Mouse (Mus musculus): ENCODE measurements around the gene Nxf1. TPM values are rescaled to one million over a fixed set of nuclear protein-coding genes. Genes with fewer than 3 reads are reported as not detected.

The Nxf1 gene
- polyA plus RNA-seq, 1 experiment from 2014 or later: 114 TPM

- WGBS: 76% methylated on average over 3 of the region's 3 CpGs
- H3K36me3 ChIP-seq (ENCODE audit: insufficient read depth, low read length): peaks cover 9% of the 10 kb centered on the region; the same call in 1 of the 2 replicates
- TF ChIP-seq CTCF (IDR thresholded peaks at IDR 0.05; ENCODE audit: low read depth): no peak
- H3K27me3 ChIP-seq (ENCODE audit: insufficient read depth, low read length): no peaks in the 10 kb centered on the region
- H3K4me1 ChIP-seq (replicated peaks; ENCODE audit: insufficient read depth, low read length): no peaks in the 10 kb centered on the region
- ATAC-seq (replicated peaks; ENCODE audit: low FRiP score, low read depth): no peak
- H3K4me3 ChIP-seq (replicated peaks; ENCODE audit: low read depth, low read length): no peak overlapping the region
- H3K27ac ChIP-seq: no peak overlapping the region
- no peak overlapping the region for H3K9ac ChIP-seq (ENCODE audit: low read depth, low read length)
- H3K4me2 ChIP-seq (ENCODE audit: low read length): no peak overlapping the region
- no peaks in the 10 kb centered on the region for H3K9me3 ChIP-seq (replicated peaks; ENCODE audit: low read length)
- DNase-seq (ENCODE audit: low spot score): no peak
Observed at GRCm38 (mm10) chr19:8734334-8734733, 22.5 kb upstream of the Nxf1 start.

GRCm38 (mm10) chr19:8735389-8736159, 21.3 kb upstream of the Nxf1 start, which contains the start of gene Wdr74:
Gene Wdr74 (plus strand): TSS chr19:8735827.
- H3K9me3 ChIP-seq (replicated peaks; ENCODE audit: low read length): no peaks in the 10 kb centered on the region
- H3K27me3 ChIP-seq (ENCODE audit: insufficient read depth, low read length): no peaks in the 10 kb centered on the region
- ATAC-seq (replicated peaks; ENCODE audit: low FRiP score, low read depth): peak; percentile 89
- peak; percentile 90 for DNase-seq (ENCODE audit: low spot score)
- peak within 1 kb of the TSS; percentile 88 for H3K4me3 ChIP-seq (replicated peaks; ENCODE audit: low read depth, low read length)
- H3K27ac ChIP-seq: peak within 1 kb of the TSS; percentile 26
- H3K36me3 ChIP-seq (ENCODE audit: insufficient read depth, low read length): peaks cover 15% of the 10 kb centered on the region
- TF ChIP-seq CTCF (IDR thresholded peaks at IDR 0.05; ENCODE audit: low read depth): no peak
- H3K4me1 ChIP-seq (replicated peaks; ENCODE audit: insufficient read depth, low read length): peaks cover 3% of the 10 kb centered on the region; the same call in 1 of the 2 replicates
- WGBS: under 1% methylated on average over 27 of the region's 32 CpGs
- H3K4me2 ChIP-seq (ENCODE audit: low read length): peak within 1 kb of the TSS; percentile 91
- H3K9ac ChIP-seq (ENCODE audit: low read depth, low read length): peak within 1 kb of the TSS; percentile 77

GRCm38 (mm10) chr19:8736160-8736467, 20.8 kb upstream of the Nxf1 start:
- H3K27me3 ChIP-seq (ENCODE audit: insufficient read depth, low read length): no peaks in the 10 kb centered on the region
- TF ChIP-seq CTCF (IDR thresholded peaks at IDR 0.05; ENCODE audit: low read depth): no peak
- WGBS: 4% methylated on average over 11 of the region's 11 CpGs
- peaks cover 7% of the 10 kb centered on the region; the same call in 1 of the 2 replicates for H3K4me1 ChIP-seq (replicated peaks; ENCODE audit: insufficient read depth, low read length)
- peak overlapping the region; percentile 26 for H3K27ac ChIP-seq
- H3K4me3 ChIP-seq (replicated peaks; ENCODE audit: low read depth, low read length): peak overlapping the region; percentile 88
- no peak for DNase-seq (ENCODE audit: low spot score)
- peak overlapping the region; percentile 91 for H3K4me2 ChIP-seq (ENCODE audit: low read length)
- H3K9me3 ChIP-seq (replicated peaks; ENCODE audit: low read length): no peaks in the 10 kb centered on the region
- ATAC-seq (replicated peaks; ENCODE audit: low FRiP score, low read depth): peak; percentile 4; the same call in 1 of the 2 replicates
- H3K36me3 ChIP-seq (ENCODE audit: insufficient read depth, low read length): peaks cover 15% of the 10 kb centered on the region
- H3K9ac ChIP-seq (ENCODE audit: low read depth, low read length): peak overlapping the region; percentile 77

- WGBS: 91% methylated on average over 7 of the region's 7 CpGs
- no peak for TF ChIP-seq CTCF (IDR thresholded peaks at IDR 0.05; ENCODE audit: low read depth)
- H3K27me3 ChIP-seq (ENCODE audit: insufficient read depth, low read length): no peaks in the 10 kb centered on the region
Observed at GRCm38 (mm10) chr19:8738911-8739310, 18.0 kb upstream of the Nxf1 start.

GRCm38 (mm10) chr19:8739646-8740045, 17.2 kb upstream of the Nxf1 start:
- H3K36me3 ChIP-seq (ENCODE audit: insufficient read depth, low read length): peaks cover 18% of the 10 kb centered on the region
- no peak overlapping the region for H3K4me2 ChIP-seq (ENCODE audit: low read length)
- H3K27me3 ChIP-seq (ENCODE audit: insufficient read depth, low read length): no peaks in the 10 kb centered on the region
- H3K9ac ChIP-seq (ENCODE audit: low read depth, low read length): no peak overlapping the region
- peaks cover 12% of the 10 kb centered on the region; the same call in 1 of the 2 replicates for H3K4me1 ChIP-seq (replicated peaks; ENCODE audit: insufficient read depth, low read length)
- WGBS: 93% methylated on average over 6 of the region's 6 CpGs
- no peaks in the 10 kb centered on the region for H3K9me3 ChIP-seq (replicated peaks; ENCODE audit: low read length)
- DNase-seq (ENCODE audit: low spot score) (no peak), ATAC-seq (replicated peaks; ENCODE audit: low FRiP score, low read depth) (no peak)
- no peak overlapping the region for H3K4me3 ChIP-seq (replicated peaks; ENCODE audit: low read depth, low read length)
- H3K27ac ChIP-seq: no peak overlapping the region
- no peak for TF ChIP-seq CTCF (IDR thresholded peaks at IDR 0.05; ENCODE audit: low read depth)

More at GRCm38 (mm10) chr19:8738911-8739310, 18.0 kb upstream of the Nxf1 start:
- no peak overlapping the region for H3K4me3 ChIP-seq (replicated peaks; ENCODE audit: low read depth, low read length)
- DNase-seq (ENCODE audit: low spot score) (no peak), ATAC-seq (replicated peaks; ENCODE audit: low FRiP score, low read depth) (no peak)
- H3K36me3 ChIP-seq (ENCODE audit: insufficient read depth, low read length): peaks cover 18% of the 10 kb centered on the region
- H3K4me2 ChIP-seq (ENCODE audit: low read length): no peak overlapping the region
- H3K27ac ChIP-seq: no peak overlapping the region
- H3K4me1 ChIP-seq (replicated peaks; ENCODE audit: insufficient read depth, low read length): peaks cover 12% of the 10 kb centered on the region; the same call in 1 of the 2 replicates
- no peaks in the 10 kb centered on the region for H3K9me3 ChIP-seq (replicated peaks; ENCODE audit: low read length)
- no peak overlapping the region for H3K9ac ChIP-seq (ENCODE audit: low read depth, low read length)

GRCm38 (mm10) chr19:8740603-8741002, 16.3 kb upstream of the Nxf1 start, which contains the start of gene 1700092M07Rik:
Gene 1700092M07Rik (plus strand): TSS chr19:8740718.
- ATAC-seq (replicated peaks; ENCODE audit: low FRiP score, low read depth): peak; percentile 6; the same call in 1 of the 2 replicates
- 56% methylated on average over 14 of the region's 14 CpGs for WGBS
- Histone ChIP-seq H3K27me3 (ENCODE audit: insufficient read depth, low read length) (no peaks in the 10 kb centered on the region), H3K4me1 (replicated peaks; ENCODE audit: insufficient read depth, low read length) (peaks cover 12% of the 10 kb centered on the region; the same call in 1 of the 2 replicates), H3K27ac (peak within 1 kb of the TSS; percentile 97), H3K4me2 (ENCODE audit: low read length) (peak within 1 kb of the TSS; percentile 98), H3K36me3 (ENCODE audit: insufficient read depth, low read length) (peaks cover 23% of the 10 kb centered on the region), H3K4me3 (replicated peaks; ENCODE audit: low read depth, low read length) (peak within 1 kb of the TSS; percentile 68), H3K9me3 (replicated peaks; ENCODE audit: low read length) (no peaks in the 10 kb centered on the region), H3K9ac (ENCODE audit: low read depth, low read length) (peak within 1 kb of the TSS; percentile 81)
- DNase-seq (ENCODE audit: low spot score): no peak
- TF ChIP-seq CTCF (IDR thresholded peaks at IDR 0.05; ENCODE audit: low read depth): no peak

Data from kidney, postnatal 0 days (tissue).